Mouse (Mus musculus): ENCODE results near the gene Dnmt3a. TPM values are rescaled to one million over a fixed set of nuclear protein-coding genes. Genes with fewer than 3 reads are reported as not detected.

Gene Dnmt3a
- polyA plus RNA-seq, 1 experiment from 2014 or later = 53.8 TPM

DNA sequence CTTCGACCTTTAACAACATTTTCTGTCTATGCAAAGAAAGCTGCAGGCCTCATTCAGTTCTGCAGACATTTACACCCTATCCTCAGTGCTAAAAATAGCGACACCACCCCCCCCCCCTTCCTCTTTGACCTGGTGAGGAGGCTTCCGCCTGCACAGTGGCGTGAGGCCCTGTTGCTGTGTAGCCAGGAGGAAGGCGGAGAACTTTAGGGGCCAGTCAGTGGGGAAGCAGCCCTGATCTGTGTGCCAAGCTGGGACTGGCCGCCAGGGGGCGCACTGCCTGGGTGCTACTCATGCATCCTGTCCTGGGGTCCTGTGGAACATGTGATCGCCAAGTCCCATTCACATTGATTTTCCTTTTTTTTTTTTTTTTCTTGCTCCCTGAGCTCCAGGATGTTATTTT is 24.3 kb upstream of the Dnmt3a start:
- no peaks in the 10 kb centered on the region for H3K27me3 ChIP-seq (replicated peaks; ENCODE audit: control insufficient read depth, insufficient read depth, low read length)
- no peaks in the 10 kb centered on the region for H3K36me3 ChIP-seq (ENCODE audit: control insufficient read depth, insufficient read depth, low read length)
- H3K4me1 ChIP-seq (ENCODE audit: control insufficient read depth, insufficient read depth, low read length) = peaks cover 73% of the 10 kb centered on the region
- H3K4me2 ChIP-seq (ENCODE audit: low read depth, low read length) = peak overlapping the region; percentile 29
- 3% methylated on average over 8 of the region's 8 CpGs for WGBS
- H3K9ac ChIP-seq (ENCODE audit: low read depth, low read length) = peak overlapping the region; percentile 31; the same call in 1 of the 2 replicates
- H3K27ac ChIP-seq (ENCODE audit: low read length) = peak overlapping the region; percentile 98
- H3K9me3 ChIP-seq (ENCODE audit: control insufficient read depth, low read length) = no peaks in the 10 kb centered on the region
- ATAC-seq = peak; percentile 82
- H3K4me3 ChIP-seq (ENCODE audit: low read length) = no peak overlapping the region

DNA sequence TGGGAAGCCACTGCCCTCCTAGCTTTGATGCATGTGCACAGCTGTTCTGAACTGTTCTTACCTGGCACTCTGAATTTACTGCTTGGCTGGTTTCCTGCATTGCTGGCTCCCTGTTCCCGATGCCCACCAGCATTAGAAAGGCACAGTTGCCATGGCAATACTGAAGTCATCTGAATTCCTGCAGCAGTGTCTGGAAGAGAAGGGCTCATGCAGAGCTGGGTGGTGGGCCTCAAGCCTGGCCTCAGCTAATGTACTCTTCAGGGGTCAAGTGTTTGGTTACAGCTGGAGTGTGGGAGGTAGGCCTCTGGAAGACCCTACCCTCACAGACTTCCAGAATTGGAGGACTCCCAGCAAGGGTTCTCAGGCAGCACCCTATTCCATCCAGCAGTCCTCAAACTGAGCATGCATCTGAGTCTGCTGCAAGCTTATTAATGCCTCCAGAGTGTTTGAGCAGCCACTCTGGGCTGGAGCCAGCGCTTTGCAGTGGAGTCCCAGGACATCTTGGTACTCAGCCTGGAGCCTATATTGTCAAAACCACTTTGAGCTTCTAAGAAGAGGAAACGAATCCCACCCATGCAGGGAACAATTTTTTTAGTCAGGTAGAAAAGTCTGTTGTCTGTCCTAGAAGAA is 22.5 kb upstream of the Dnmt3a start:
- Histone ChIP-seq H3K4me3 (ENCODE audit: low read length) (no peak overlapping the region), H3K27me3 (replicated peaks; ENCODE audit: control insufficient read depth, insufficient read depth, low read length) (no peaks in the 10 kb centered on the region), H3K36me3 (ENCODE audit: control insufficient read depth, insufficient read depth, low read length) (no peaks in the 10 kb centered on the region), H3K4me2 (ENCODE audit: low read depth, low read length) (no peak overlapping the region), H3K9me3 (ENCODE audit: control insufficient read depth, low read length) (no peaks in the 10 kb centered on the region), H3K4me1 (ENCODE audit: control insufficient read depth, insufficient read depth, low read length) (peaks cover 80% of the 10 kb centered on the region), H3K27ac (ENCODE audit: low read length) (no peak overlapping the region; the same call in 1 of the 2 replicates), H3K9ac (ENCODE audit: low read depth, low read length) (no peak overlapping the region)
- 36% methylated on average over 3 of the region's 3 CpGs for WGBS
- no peak for ATAC-seq

DNA sequence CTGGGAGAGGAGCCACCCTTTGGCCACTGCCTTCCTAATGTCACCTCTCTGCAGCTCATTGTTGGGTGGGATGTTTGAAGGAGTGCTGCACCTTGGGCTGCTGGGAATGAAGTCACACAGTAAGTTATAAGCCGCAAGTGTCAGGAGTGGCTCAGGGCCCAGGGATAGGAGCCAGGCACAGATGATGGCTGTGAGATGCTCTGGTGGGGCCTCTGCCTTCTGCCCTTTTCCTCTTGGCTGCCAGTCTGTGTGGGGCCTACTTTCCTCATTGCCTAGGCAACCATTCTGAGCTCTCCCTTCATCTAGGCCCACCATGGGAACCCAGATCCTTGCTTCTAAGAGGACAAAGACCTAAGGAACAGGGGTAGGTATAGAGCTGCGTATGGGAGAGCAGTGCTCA is 21.5 kb upstream of the Dnmt3a start:
- peak overlapping the region; percentile 44 for H3K9ac ChIP-seq (ENCODE audit: low read depth, low read length)
- H3K36me3 ChIP-seq (ENCODE audit: control insufficient read depth, insufficient read depth, low read length) = no peaks in the 10 kb centered on the region
- no peaks in the 10 kb centered on the region for H3K27me3 ChIP-seq (replicated peaks; ENCODE audit: control insufficient read depth, insufficient read depth, low read length)
- no peak overlapping the region for H3K4me2 ChIP-seq (ENCODE audit: low read depth, low read length)
- peak overlapping the region; percentile 85 for H3K27ac ChIP-seq (ENCODE audit: low read length)
- WGBS = 66% methylated on average over 2 of the region's 2 CpGs
- H3K4me3 ChIP-seq (ENCODE audit: low read length) = no peak overlapping the region
- ATAC-seq = no peak
- no peaks in the 10 kb centered on the region for H3K9me3 ChIP-seq (ENCODE audit: control insufficient read depth, low read length)
- H3K4me1 ChIP-seq (ENCODE audit: control insufficient read depth, insufficient read depth, low read length) = peaks cover 84% of the 10 kb centered on the region

DNA sequence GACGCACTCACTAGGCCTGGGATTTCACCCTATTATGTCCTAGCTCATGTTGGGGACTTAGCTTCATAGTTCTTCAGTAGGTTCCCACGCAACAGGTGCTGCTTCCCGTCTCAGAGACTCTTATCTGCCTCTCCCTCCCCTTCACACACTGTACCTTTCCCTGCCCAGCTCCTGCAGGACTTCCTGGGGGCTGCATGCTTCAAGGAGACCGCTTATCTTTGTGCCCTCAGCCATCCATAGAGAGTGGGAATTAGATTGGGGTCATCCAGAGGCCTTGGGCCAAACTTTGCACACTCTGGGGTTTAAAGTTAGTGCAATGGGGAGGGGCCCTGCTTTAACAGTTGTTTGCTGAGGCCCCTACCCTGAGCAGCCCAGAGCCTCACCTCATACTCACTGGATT is 21.1 kb upstream of the Dnmt3a start:
- Histone ChIP-seq H3K9me3 (ENCODE audit: control insufficient read depth, low read length) (no peaks in the 10 kb centered on the region), H3K27ac (ENCODE audit: low read length) (peak overlapping the region; percentile 85), H3K27me3 (replicated peaks; ENCODE audit: control insufficient read depth, insufficient read depth, low read length) (no peaks in the 10 kb centered on the region), H3K4me2 (ENCODE audit: low read depth, low read length) (no peak overlapping the region), H3K9ac (ENCODE audit: low read depth, low read length) (peak overlapping the region; percentile 44; the same call in 1 of the 2 replicates), H3K36me3 (ENCODE audit: control insufficient read depth, insufficient read depth, low read length) (no peaks in the 10 kb centered on the region), H3K4me3 (ENCODE audit: low read length) (no peak overlapping the region), H3K4me1 (ENCODE audit: control insufficient read depth, insufficient read depth, low read length) (peaks cover 85% of the 10 kb centered on the region)
- 60% methylated on average over 4 of the region's 4 CpGs for WGBS
- peak; percentile 83 for ATAC-seq

DNA sequence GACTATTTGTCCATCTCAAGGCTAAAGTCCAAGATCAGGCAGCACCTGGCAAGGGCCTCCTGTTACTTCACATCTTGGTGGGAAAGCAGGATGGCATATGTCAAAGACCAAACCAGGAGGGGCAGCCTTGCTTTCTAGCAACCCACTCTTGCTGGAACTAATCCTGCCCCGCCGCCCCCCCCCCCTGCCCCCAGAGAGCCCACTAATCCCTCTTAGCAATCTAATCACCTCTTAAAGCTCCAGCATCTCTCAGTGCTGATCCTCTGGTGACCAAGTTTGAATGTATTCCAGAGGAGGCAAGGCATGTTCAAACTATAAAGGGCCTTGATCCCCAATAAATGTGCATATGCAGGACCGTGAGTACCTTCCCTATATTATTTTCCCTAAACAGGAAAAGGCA is 18.8 kb upstream of the Dnmt3a start:
- H3K27ac ChIP-seq (ENCODE audit: low read length) = 0 out of 2 replicates have a peak overlapping the region, but pooled peaks have one; percentile 1
- no peaks in the 10 kb centered on the region for H3K9me3 ChIP-seq (ENCODE audit: control insufficient read depth, low read length)
- 46% methylated on average over 3 of the region's 3 CpGs for WGBS
- H3K4me3 ChIP-seq (ENCODE audit: low read length) = no peak overlapping the region
- no peak for ATAC-seq
- H3K36me3 ChIP-seq (ENCODE audit: control insufficient read depth, insufficient read depth, low read length) = no peaks in the 10 kb centered on the region
- H3K27me3 ChIP-seq (replicated peaks; ENCODE audit: control insufficient read depth, insufficient read depth, low read length) = no peaks in the 10 kb centered on the region
- H3K4me2 ChIP-seq (ENCODE audit: low read depth, low read length) = no peak overlapping the region
- no peak overlapping the region for H3K9ac ChIP-seq (ENCODE audit: low read depth, low read length)
- peaks cover 70% of the 10 kb centered on the region for H3K4me1 ChIP-seq (ENCODE audit: control insufficient read depth, insufficient read depth, low read length)

DNA sequence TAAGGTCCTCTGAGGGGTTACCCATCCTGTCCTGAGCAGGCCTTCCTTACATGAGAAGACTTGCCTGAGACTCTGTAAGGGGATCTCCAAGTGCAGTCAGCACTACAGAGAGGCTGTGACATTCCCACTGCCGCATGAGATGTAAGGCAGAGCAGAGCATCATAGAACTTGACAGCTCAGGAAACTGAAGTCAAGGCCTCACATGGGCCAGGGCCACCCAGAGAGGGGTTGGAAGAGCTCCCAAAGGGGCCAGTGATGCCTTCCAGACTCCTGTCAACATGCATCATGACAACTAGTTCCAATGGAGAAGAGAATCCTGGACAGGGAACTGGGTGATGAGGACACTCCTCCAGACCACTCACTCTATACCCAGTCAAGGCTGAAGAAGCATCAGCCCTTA is 18.3 kb upstream of the Dnmt3a start:
- Histone ChIP-seq H3K9ac (ENCODE audit: low read depth, low read length) (no peak overlapping the region), H3K27me3 (replicated peaks; ENCODE audit: control insufficient read depth, insufficient read depth, low read length) (no peaks in the 10 kb centered on the region), H3K4me1 (ENCODE audit: control insufficient read depth, insufficient read depth, low read length) (peaks cover 70% of the 10 kb centered on the region), H3K9me3 (ENCODE audit: control insufficient read depth, low read length) (no peaks in the 10 kb centered on the region), H3K4me3 (ENCODE audit: low read length) (no peak overlapping the region), H3K4me2 (ENCODE audit: low read depth, low read length) (no peak overlapping the region), H3K36me3 (ENCODE audit: control insufficient read depth, insufficient read depth, low read length) (no peaks in the 10 kb centered on the region), H3K27ac (ENCODE audit: low read length) (0 out of 2 replicates have a peak overlapping the region, but pooled peaks have one; percentile 1)
- no peak for ATAC-seq
- 39% methylated on average over 1 of the region's 1 CpGs for WGBS

DNA sequence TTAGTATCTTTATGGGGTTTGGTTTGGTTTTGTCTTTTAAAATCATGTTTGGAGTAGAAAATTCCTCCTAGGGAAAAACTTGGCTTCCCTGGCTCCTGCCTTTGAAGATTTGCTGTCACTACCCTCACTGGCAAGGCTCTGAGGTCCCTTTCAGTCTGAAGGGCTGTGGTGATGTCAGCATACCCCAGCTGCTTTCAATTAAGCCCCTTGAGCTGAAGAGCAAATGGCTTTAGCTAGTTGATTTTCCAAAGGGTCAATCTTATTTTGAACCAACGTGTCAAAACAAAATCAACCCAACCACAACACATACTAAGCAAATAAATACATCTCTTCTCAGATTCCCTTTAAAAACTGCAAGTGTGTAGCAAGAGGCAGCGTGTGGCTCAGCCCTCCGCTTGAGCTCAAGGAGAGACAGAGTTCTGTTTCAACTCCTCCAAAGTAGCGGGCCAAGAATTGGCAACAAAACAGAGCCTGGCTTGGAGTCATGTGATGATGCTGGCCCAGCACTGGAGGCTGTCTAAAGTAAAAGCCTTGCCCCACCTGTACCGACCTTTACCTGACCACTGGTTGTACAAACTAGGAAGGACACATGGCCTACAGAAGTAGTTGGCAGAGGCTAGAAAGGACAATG is 17.3 kb upstream of the Dnmt3a start:
- ATAC-seq = no peak
- no peak overlapping the region for H3K4me2 ChIP-seq (ENCODE audit: low read depth, low read length)
- H3K9ac ChIP-seq (ENCODE audit: low read depth, low read length) = no peak overlapping the region
- no peaks in the 10 kb centered on the region for H3K36me3 ChIP-seq (ENCODE audit: control insufficient read depth, insufficient read depth, low read length)
- H3K27ac ChIP-seq (ENCODE audit: low read length) = no peak overlapping the region
- H3K4me1 ChIP-seq (ENCODE audit: control insufficient read depth, insufficient read depth, low read length) = peaks cover 61% of the 10 kb centered on the region
- H3K9me3 ChIP-seq (ENCODE audit: control insufficient read depth, low read length) = no peaks in the 10 kb centered on the region
- 49% methylated on average over 5 of the region's 5 CpGs for WGBS
- no peak overlapping the region for H3K4me3 ChIP-seq (ENCODE audit: low read length)
- no peaks in the 10 kb centered on the region for H3K27me3 ChIP-seq (replicated peaks; ENCODE audit: control insufficient read depth, insufficient read depth, low read length)

DNA sequence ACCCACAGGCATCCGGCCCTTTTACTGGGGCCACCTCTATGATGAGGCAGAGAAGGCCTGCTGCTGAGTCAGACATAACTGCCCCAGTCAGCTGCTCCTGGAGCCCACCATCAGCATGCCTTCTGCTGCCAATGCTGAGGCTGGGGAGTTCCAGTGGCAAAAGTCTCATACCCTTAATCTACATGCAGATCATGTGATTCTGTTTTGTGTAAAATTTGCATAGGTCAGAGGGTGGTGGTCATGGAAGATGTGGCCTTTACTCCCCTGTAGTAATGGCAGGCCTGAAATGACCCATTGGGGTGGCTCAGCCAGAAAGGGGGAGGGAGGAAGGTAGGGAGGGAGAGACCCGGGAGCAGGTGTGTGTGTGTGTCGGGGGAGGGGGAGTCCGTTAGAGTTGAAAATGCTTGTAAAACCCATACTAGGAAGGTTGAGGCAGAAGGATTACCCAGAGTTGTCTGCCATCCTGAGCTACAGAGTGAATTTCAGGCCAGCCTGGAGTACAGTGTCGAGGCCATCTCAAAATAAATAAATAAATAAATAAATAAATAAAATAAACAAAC is 16.1 kb upstream of the Dnmt3a start:
- H3K27ac ChIP-seq (ENCODE audit: low read length) = no peak overlapping the region
- no peak overlapping the region for H3K4me2 ChIP-seq (ENCODE audit: low read depth, low read length)
- no peaks in the 10 kb centered on the region for H3K27me3 ChIP-seq (replicated peaks; ENCODE audit: control insufficient read depth, insufficient read depth, low read length)
- H3K9ac ChIP-seq (ENCODE audit: low read depth, low read length) = no peak overlapping the region
- peaks cover 51% of the 10 kb centered on the region for H3K4me1 ChIP-seq (ENCODE audit: control insufficient read depth, insufficient read depth, low read length)
- no peaks in the 10 kb centered on the region for H3K36me3 ChIP-seq (ENCODE audit: control insufficient read depth, insufficient read depth, low read length)
- ATAC-seq = no peak
- WGBS = 69% methylated on average over 5 of the region's 5 CpGs
- no peak overlapping the region for H3K4me3 ChIP-seq (ENCODE audit: low read length)
- no peaks in the 10 kb centered on the region for H3K9me3 ChIP-seq (ENCODE audit: control insufficient read depth, low read length)

DNA sequence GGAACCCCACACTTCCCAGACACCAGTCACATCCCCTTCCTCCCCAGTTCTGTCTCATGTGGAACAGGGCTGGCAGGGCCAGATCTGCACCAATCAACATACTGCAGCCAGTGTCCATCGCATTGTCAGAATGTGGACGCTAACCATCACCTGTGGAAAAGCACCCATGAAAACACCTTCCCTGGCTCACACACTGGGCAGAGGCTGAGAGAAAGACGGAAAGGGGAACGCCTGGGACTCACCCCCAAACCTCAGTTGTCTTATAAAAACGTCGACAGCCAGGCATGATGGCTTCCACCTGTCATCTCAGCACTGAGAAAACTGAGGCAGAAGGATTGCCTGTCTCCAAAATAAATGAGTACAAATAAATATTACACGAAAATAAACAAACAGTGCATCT is 14.6 kb upstream of the Dnmt3a start:
- Histone ChIP-seq H3K4me1 (ENCODE audit: control insufficient read depth, insufficient read depth, low read length) (peaks cover 38% of the 10 kb centered on the region), H3K4me2 (ENCODE audit: low read depth, low read length) (peak overlapping the region; percentile 75), H3K27ac (ENCODE audit: low read length) (no peak overlapping the region), H3K9me3 (ENCODE audit: control insufficient read depth, low read length) (no peaks in the 10 kb centered on the region), H3K4me3 (ENCODE audit: low read length) (peak overlapping the region; percentile 47), H3K9ac (ENCODE audit: low read depth, low read length) (peak overlapping the region; percentile 41), H3K36me3 (ENCODE audit: control insufficient read depth, insufficient read depth, low read length) (no peaks in the 10 kb centered on the region), H3K27me3 (replicated peaks; ENCODE audit: control insufficient read depth, insufficient read depth, low read length) (no peaks in the 10 kb centered on the region)
- 43% methylated on average over 7 of the region's 7 CpGs for WGBS
- ATAC-seq = no peak
